24 mouse cellular contexts compared by ENCODE assay signal in the genomic region with DNA sequence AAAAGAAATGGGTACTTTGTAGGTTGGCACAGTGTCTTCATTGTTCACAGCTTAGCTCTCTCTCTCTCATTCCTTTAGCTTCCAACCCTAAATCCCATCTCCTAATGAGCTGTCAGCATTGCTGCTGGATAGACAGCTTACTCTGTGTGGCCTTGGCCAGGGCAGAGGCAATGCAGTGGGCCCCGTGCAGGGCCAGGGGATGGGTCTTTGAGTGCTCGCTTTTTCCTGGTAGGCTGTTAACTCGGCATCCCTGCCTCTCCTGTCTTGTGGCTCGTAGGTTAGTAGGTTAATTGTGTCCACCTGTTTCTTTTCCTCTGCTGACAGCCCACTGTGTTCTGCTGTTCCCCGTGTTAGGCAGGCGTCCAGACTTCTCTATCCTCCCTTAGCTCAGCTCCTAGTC. TPM values are rescaled to one million over a fixed set of nuclear protein-coding genes. Genes with fewer than 3 reads are reported as not detected.
DNase-seq lines count a peak whose midpoint lies in the region; ATAC-seq lines count a peak whose summit lies in the region.
"Had no signal": no experiment of that assay in that cellular context is flagged by ENCODE, and none has a peak within 500 bp of the region (broad histone marks: within the 10 kb centered on the region; RNA-seq: fewer than 3 reads in every experiment).

No protein-coding gene starts in this region.

- no peak overlapping the region for H3K27ac ChIP-seq in forebrain, embryonic 14.5 days (ENCODE audit: low read depth, low read length)
- H3K27ac ChIP-seq in forebrain, embryonic 10.5 days = no peak overlapping the region
- 0 out of 2 replicates have a peak overlapping the region, but pooled peaks have one; percentile 30 for H3K27ac ChIP-seq in limb, embryonic 10.5 days
- H3K27ac ChIP-seq: embryonic facial prominence, embryonic 13.5 days; heart, embryonic 15.5 days; hindbrain, embryonic 14.5 days; limb, embryonic 12.5 days; midbrain, embryonic 10.5 days had no signal

- H3K27me3 ChIP-seq in forebrain, embryonic 14.5 days (replicated peaks; ENCODE audit: control insufficient read depth, insufficient read depth, low read length) = no peaks in the 10 kb centered on the region
- no peaks in the 10 kb centered on the region for H3K27me3 ChIP-seq in forebrain, embryonic 10.5 days (ENCODE audit: poor library complexity, severe bottlenecking)
- no peaks in the 10 kb centered on the region for H3K27me3 ChIP-seq in limb, embryonic 10.5 days (ENCODE audit: low read depth, poor library complexity, severe bottlenecking)
- H3K27me3 ChIP-seq: embryonic facial prominence, embryonic 13.5 days; heart, embryonic 15.5 days; limb, embryonic 12.5 days had no signal

- peak; percentile 16 for DNase-seq in forebrain, embryonic 14.5 days (ENCODE audit: low spot score)
- no peak for DNase-seq in forebrain, embryonic 10.5 days (ENCODE audit: extremely low spot score, low spot score)
- peak; percentile 17 for DNase-seq in NIH3T3 (ENCODE audit: low read depth)
- DNase-seq in embryo, embryonic 10.5 days (ENCODE audit: low spot score) = peak; percentile 39
- peak; percentile 37 for DNase-seq in limb, embryonic 10.5 days (ENCODE audit: low spot score)
- no peak for DNase-seq in thymus, postnatal 25 days
- no peak for DNase-seq in kidney, adult 8-10 months
- DNase-seq: adrenal gland, postnatal 14 days; cerebellum, postnatal 36 days; forebrain, postnatal 0 days; gastrocnemius, postnatal 36 days; heart, postnatal 4 days; kidney, adult 2 months; kidney, postnatal 14 days; liver, postnatal 0 days; right cerebral cortex, postnatal 14 days; thymus, postnatal 36 days had no signal

- no peak for ATAC-seq in forebrain, embryonic 14.5 days
- ATAC-seq: forebrain, postnatal 0 days; liver, postnatal 0 days; lung, postnatal 0 days had no signal

- no peaks in the 10 kb centered on the region for H3K9me3 ChIP-seq in forebrain, embryonic 14.5 days (replicated peaks; ENCODE audit: control insufficient read depth, low read length)
- no peaks in the 10 kb centered on the region for H3K9me3 ChIP-seq in forebrain, embryonic 10.5 days
- H3K9me3 ChIP-seq in limb, embryonic 10.5 days (replicated peaks) = no peaks in the 10 kb centered on the region
- H3K9me3 ChIP-seq: embryonic facial prominence, embryonic 13.5 days; heart, embryonic 15.5 days; limb, embryonic 12.5 days; midbrain, embryonic 10.5 days had no signal

- H3K9ac ChIP-seq in forebrain, embryonic 14.5 days (ENCODE audit: low read length) = no peak overlapping the region
- H3K9ac ChIP-seq: embryonic facial prominence, embryonic 13.5 days; forebrain, postnatal 0 days; heart, embryonic 15.5 days; hindbrain, embryonic 14.5 days; limb, embryonic 12.5 days; liver, postnatal 0 days had no signal

- no peaks in the 10 kb centered on the region for H3K36me3 ChIP-seq in forebrain, embryonic 14.5 days (ENCODE audit: control insufficient read depth, insufficient read depth, low read length)
- no peaks in the 10 kb centered on the region for H3K36me3 ChIP-seq in forebrain, embryonic 10.5 days (replicated peaks)
- no peaks in the 10 kb centered on the region for H3K36me3 ChIP-seq in limb, embryonic 10.5 days
- H3K36me3 ChIP-seq: embryonic facial prominence, embryonic 13.5 days; limb, embryonic 12.5 days; midbrain, embryonic 10.5 days had no signal

- no peak overlapping the region for H3K4me2 ChIP-seq in forebrain, embryonic 14.5 days (ENCODE audit: low read length)
- H3K4me2 ChIP-seq: embryonic facial prominence, embryonic 13.5 days; heart, embryonic 15.5 days; hindbrain, embryonic 14.5 days; limb, embryonic 12.5 days; liver, embryonic 11.5 days had no signal

- no peak overlapping the region for H3K4me3 ChIP-seq in forebrain, embryonic 14.5 days (ENCODE audit: low read depth, low read length)
- no peak overlapping the region for H3K4me3 ChIP-seq in forebrain, embryonic 10.5 days
- no peak overlapping the region for H3K4me3 ChIP-seq in limb, embryonic 10.5 days
- H3K4me3 ChIP-seq: embryonic facial prominence, embryonic 13.5 days; heart, embryonic 15.5 days; limb, embryonic 12.5 days; midbrain, embryonic 10.5 days had no signal

- H3K4me1 ChIP-seq in forebrain, embryonic 14.5 days (ENCODE audit: control insufficient read depth, insufficient read depth, low read length) = peaks cover 4% of the 10 kb centered on the region; the same call in 1 of the 2 replicates
- peaks cover 20% of the 10 kb centered on the region for H3K4me1 ChIP-seq in forebrain, embryonic 10.5 days
- peaks cover 36% of the 10 kb centered on the region for H3K4me1 ChIP-seq in limb, embryonic 10.5 days

- 35% methylated on average over 6 of the region's 6 CpGs for WGBS in forebrain, embryonic 14.5 days
- WGBS in forebrain, embryonic 10.5 days = 56% methylated on average over 6 of the region's 6 CpGs
- 20% methylated on average over 6 of the region's 6 CpGs for WGBS in limb, embryonic 10.5 days

RNA-seq across cellular contexts. Expression of gene Sgcg, which starts 35.8 kb away (rescaled TPM):
- 0.06 TPM in 1 of 2 replicates, not detected in the other for polyA plus RNA-seq in forebrain, embryonic 14.5 days (2014; fragmentation: Nextera tagmentation; extraction: Ambion mirVana)
- polyA plus RNA-seq in forebrain, embryonic 10.5 days (2016; fragmentation: Nextera tagmentation; extraction: Ambion mirVana) = 0.04 TPM in 1 of 2 replicates, not detected in the other
- 0.18 and 0.43 TPM in 2 replicates for polyA plus RNA-seq in limb, embryonic 10.5 days (2016; fragmentation: Nextera tagmentation; extraction: Ambion mirVana)
- polyA plus RNA-seq: liver, postnatal 0 days; midbrain, embryonic 10.5 days had no signal

Comparison
In these comparisons a context has a peak if more than half of its experiments do, and no peak if none do; other contexts are left out.
1. DNase-seq: peak in forebrain, embryonic 14.5 days (single experiment), NIH3T3 (single experiment), embryo, embryonic 10.5 days (single experiment) and limb, embryonic 10.5 days (single experiment); none in forebrain, embryonic 10.5 days (single experiment), thymus, postnatal 25 days (single experiment) and kidney, adult 8-10 months (0 of 2).